Mouse (Mus musculus): ENCODE measurements around the gene Epn3. TPM values are rescaled to one million over a fixed set of nuclear protein-coding genes. Genes with fewer than 3 reads are reported as not detected.
A peak's percentile ranks its signal among the peaks of the same experiment; 100 is the strongest.

Gene Epn3
- 1.1 and 1.5 TPM in 2 replicates for polyA plus RNA-seq (2015; fragmentation: Nextera tagmentation; extraction: Ambion mirVana)

DNA sequence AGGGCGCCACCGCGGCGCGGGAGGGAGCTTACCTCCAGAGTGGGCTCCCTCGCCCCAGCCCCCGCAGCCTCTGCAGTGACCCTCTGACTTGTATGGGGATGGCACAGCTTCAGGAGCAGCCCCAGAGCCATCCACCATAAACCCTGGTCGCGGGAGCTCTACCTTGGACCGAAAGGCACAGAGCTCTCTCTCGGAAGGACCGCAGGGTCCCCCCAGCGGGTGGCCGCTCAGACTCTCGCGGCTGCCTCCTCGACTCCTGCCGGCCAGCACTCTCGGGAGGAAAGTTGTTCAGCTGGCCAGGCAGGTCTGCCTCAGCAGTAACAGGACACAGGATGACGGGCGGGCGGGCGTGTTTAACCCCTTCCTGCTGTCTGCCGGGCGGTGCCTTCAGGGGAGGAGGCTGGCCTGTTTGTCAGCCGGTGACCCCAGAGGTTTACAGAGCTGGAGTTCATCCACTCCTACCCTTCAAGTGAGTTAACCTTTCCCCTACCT lies at the start of gene Epn3:
TSS of gene Epn3 (minus strand) at position 314 of the 492 bp plus-strand sequence.
- Histone ChIP-seq H3K9ac (replicated peaks) (0 out of 2 replicates have a peak within 1 kb of the TSS, but pooled peaks have one; percentile 32), H3K27ac (replicated peaks) (0 out of 2 replicates have a peak within 1 kb of the TSS, but pooled peaks have one; percentile 20), H3K36me3 (no peaks in the 10 kb centered on the region), H3K4me2 (peak within 1 kb of the TSS; percentile 63), H3K4me3 (replicated peaks) (peak within 1 kb of the TSS; percentile 30), H3K4me1 (peaks cover 27% of the 10 kb centered on the region), H3K27me3 (replicated peaks) (peaks cover 16% of the 10 kb centered on the region; the same call in 1 of the 2 replicates), H3K9me3 (replicated peaks) (no peaks in the 10 kb centered on the region)
- under 1% methylated on average over 26 of the region's 26 CpGs for WGBS
- ATAC-seq (ENCODE audit: low FRiP score) = 0 out of 2 replicates have a peak, but pooled peaks have one; percentile 26

DNA sequence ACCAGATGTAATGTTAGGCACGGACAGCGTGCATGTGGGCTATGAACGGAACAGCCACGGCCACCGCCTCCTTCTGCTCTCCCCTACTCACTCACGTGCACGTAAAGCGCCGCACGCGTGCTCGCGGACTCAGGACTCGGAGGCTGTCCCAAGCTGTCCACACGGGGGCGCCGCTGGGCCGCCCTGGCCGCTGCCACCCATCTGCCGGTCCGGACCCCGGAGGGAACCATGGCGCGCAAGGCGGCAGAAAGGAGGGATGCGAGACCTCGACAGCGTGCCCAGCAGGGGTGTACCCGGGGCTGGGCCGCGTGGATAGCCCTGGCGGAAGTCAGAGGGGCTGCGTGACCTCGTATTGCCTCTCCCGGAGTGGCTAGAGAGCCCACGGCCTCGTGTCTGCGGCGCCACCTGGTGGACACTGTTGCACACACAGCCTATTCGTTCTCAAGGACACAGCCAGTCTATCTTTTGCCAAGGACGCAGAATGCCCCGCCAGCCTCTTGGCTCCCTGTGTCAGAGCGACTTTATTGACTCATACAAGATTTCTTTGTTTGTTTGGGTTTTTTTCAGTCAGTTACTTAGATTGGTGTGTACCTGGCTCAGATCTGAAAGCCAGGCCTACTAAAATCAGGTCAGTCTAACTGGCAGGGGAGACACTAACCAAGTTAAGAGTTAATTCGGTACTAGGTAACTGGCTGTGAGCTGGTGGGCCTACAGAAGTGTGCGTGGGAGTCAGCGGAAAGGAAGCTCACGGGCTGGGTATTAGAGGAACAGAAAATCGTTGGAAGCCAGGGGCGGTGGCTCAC lies 49.3 kb upstream of the Epn3 start, which contains the start of gene Rsad1:
TSS of gene Rsad1 (minus strand) at position 368 of the 803 bp plus-strand sequence.
- Histone ChIP-seq H3K9me3 (replicated peaks) (no peaks in the 10 kb centered on the region), H3K27ac (replicated peaks) (peak within 1 kb of the TSS; percentile 94), H3K4me1 (peaks cover 20% of the 10 kb centered on the region), H3K4me3 (replicated peaks) (peak within 1 kb of the TSS; percentile 68), H3K4me2 (peak within 1 kb of the TSS; percentile 95), H3K9ac (replicated peaks) (peak within 1 kb of the TSS; percentile 59), H3K36me3 (no peaks in the 10 kb centered on the region), H3K27me3 (replicated peaks) (no peaks in the 10 kb centered on the region)
- ATAC-seq (ENCODE audit: low FRiP score) = peak; percentile 91
- 5% methylated on average over 49 of the region's 49 CpGs for WGBS

DNA sequence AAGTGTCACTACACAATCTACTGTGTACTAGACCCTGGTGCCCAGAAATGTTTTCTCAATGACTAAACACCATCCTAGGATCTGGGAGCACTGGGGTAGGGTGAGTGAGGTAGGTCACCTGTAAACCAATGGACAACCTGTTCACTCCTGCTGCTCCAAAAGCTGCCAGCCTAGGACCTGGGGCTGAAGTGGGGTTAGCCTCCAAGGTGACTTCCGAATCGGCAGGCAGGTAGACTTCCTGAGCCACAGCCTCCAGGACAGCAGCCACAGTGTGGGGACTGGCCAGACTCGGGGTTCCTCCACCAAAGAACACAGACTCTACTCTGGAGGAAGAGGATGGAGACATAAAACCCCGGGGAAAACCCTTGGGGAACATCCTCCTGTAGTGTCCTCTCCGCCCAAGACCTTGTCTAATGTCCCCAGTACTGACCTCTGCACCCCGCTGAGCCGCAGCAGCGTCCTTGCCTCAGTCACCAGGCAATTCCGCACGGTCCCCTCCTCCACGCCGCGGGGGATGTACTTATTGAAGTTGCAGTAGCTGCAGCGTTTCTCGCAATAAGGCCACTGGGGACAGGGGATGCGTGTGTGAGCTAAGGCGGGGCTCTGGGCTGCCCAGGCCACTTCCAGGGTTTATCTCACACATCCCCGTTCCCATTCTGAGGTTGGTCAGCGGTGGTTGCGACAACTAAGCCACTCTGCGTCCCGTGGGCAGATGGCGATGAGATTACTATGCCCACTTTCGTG lies 48.4 kb upstream of the Epn3 start:
- peak overlapping the region; percentile 95 for H3K4me2 ChIP-seq
- H3K36me3 ChIP-seq = 0 out of 2 replicates have a peak, but pooled peaks cover 3% of the 10 kb centered on the region
- peak overlapping the region; percentile 68 for H3K4me3 ChIP-seq (replicated peaks)
- peak; percentile 67 for ATAC-seq (ENCODE audit: low FRiP score)
- peak overlapping the region; percentile 94 for H3K27ac ChIP-seq (replicated peaks)
- H3K9ac ChIP-seq (replicated peaks) = peak overlapping the region; percentile 59
- no peaks in the 10 kb centered on the region for H3K9me3 ChIP-seq (replicated peaks)
- 9% methylated on average over 24 of the region's 24 CpGs for WGBS
- peaks cover 24% of the 10 kb centered on the region for H3K4me1 ChIP-seq
- no peaks in the 10 kb centered on the region for H3K27me3 ChIP-seq (replicated peaks)

DNA sequence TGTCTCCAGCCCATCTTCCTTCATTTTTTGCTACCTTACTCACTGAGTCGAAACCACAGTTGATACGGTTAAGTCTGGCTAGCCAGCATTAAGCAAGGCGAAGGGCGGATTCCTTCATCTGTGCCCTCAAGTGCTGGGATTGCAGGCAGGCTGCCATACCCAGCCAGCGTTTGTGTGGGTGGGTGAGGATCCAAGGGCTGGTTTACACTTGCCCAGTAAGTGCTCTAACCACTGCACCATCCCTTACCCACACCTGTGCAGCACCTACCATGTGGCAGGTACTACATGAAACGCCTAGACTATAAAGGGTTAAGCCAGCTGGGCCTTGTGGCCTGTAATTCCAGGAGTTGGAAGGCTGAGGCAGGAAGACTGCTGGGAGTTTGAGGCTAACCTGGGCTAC lies 47.5 kb upstream of the Epn3 start:
- Histone ChIP-seq H3K36me3 (0 out of 2 replicates have a peak, but pooled peaks cover 8% of the 10 kb centered on the region), H3K27ac (replicated peaks) (no peak overlapping the region), H3K4me3 (replicated peaks) (no peak overlapping the region), H3K4me2 (no peak overlapping the region), H3K9ac (replicated peaks) (no peak overlapping the region), H3K27me3 (replicated peaks) (no peaks in the 10 kb centered on the region), H3K9me3 (replicated peaks) (no peaks in the 10 kb centered on the region), H3K4me1 (peaks cover 24% of the 10 kb centered on the region)
- ATAC-seq (ENCODE audit: low FRiP score) = no peak
- WGBS = 94% methylated on average over 6 of the region's 6 CpGs

DNA sequence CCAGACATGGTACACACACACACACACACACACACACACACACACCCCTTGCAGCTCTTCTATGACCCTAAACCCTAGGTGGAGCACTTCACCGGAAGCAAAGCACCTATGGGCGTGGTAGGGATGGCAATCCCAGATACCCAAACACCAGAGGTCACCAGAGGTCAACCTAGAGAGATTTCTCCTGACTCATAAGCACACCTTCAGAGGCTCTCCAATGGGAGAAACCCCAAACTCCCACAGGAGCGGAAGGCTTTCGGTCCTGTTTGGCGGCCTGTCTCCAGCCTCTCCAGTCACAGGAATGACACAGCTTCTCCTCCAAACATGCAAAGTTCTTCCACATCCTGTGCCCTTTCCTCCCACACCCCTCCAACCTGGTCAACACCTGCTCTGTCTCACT lies 46.6 kb upstream of the Epn3 start:
- 97% methylated on average over 5 of the region's 5 CpGs for WGBS
- 0 out of 2 replicates have a peak, but pooled peaks cover 9% of the 10 kb centered on the region for H3K36me3 ChIP-seq
- H3K9me3 ChIP-seq (replicated peaks) = no peaks in the 10 kb centered on the region
- no peak for ATAC-seq (ENCODE audit: low FRiP score)
- H3K27ac ChIP-seq (replicated peaks) = no peak overlapping the region
- no peaks in the 10 kb centered on the region for H3K27me3 ChIP-seq (replicated peaks)
- no peak overlapping the region for H3K4me2 ChIP-seq
- H3K4me3 ChIP-seq (replicated peaks) = no peak overlapping the region
- no peak overlapping the region for H3K9ac ChIP-seq (replicated peaks)
- peaks cover 24% of the 10 kb centered on the region for H3K4me1 ChIP-seq

DNA sequence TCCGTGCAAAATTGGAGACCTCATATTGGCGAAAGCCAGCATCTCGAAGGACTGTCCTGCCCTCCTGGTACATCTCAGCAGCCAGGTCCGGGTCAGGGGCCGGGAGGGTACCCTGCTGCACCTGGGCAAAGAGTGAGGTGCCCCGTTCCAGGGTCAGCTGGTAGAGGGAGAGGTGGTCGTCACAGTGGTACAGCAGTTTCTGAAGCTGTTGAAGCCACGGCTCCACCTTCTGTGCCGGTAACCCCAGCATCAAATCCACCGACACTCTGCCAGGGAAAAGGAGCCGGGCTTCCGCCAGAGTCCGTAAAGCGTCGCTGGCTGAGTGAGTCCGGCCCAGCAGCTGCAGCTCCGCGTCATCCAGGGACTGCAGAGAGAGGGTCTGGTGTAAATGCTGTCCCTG lies 44.6 kb upstream of the Epn3 start:
- no peak for ATAC-seq (ENCODE audit: low FRiP score)

DNA sequence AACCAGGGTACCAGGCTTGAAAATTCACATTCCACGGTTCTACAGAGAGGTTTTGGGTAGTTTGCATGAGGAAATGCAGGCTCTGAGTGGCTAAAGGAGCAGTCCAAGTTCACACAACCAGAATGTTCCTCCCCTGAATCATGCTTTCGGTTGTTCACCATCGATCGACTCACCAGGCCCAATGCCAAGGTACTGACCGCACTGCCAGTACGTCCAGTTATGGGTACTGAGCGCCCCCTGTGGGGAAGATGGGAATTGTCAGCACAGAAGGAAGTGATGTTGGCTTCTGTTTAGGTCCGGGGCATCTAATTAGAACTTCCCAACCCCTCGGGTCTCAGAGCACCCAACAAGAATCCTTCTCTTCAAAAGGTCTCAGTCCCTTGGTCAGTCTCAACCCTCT lies 44.2 kb upstream of the Epn3 start:
- 0 out of 2 replicates have a peak, but pooled peaks cover 9% of the 10 kb centered on the region for H3K36me3 ChIP-seq
- H3K9ac ChIP-seq (replicated peaks) = no peak overlapping the region
- 25% methylated on average over 9 of the region's 9 CpGs for WGBS
- no peak overlapping the region for H3K4me3 ChIP-seq (replicated peaks)
- H3K27ac ChIP-seq (replicated peaks) = no peak overlapping the region
- no peaks in the 10 kb centered on the region for H3K27me3 ChIP-seq (replicated peaks)
- no peak for ATAC-seq (ENCODE audit: low FRiP score)
- H3K9me3 ChIP-seq (replicated peaks) = no peaks in the 10 kb centered on the region
- H3K4me1 ChIP-seq = peaks cover 19% of the 10 kb centered on the region
- peak overlapping the region; percentile 24 for H3K4me2 ChIP-seq

More for the DNA sequence above, 44.6 kb upstream of the Epn3 start:
- WGBS = 50% methylated on average over 18 of the region's 18 CpGs
- H3K4me1 ChIP-seq = peaks cover 22% of the 10 kb centered on the region
- H3K9ac ChIP-seq (replicated peaks) = no peak overlapping the region
- no peak overlapping the region for H3K4me3 ChIP-seq (replicated peaks)
- no peaks in the 10 kb centered on the region for H3K27me3 ChIP-seq (replicated peaks)
- H3K9me3 ChIP-seq (replicated peaks) = no peaks in the 10 kb centered on the region
- 0 out of 2 replicates have a peak, but pooled peaks cover 9% of the 10 kb centered on the region for H3K36me3 ChIP-seq
- peak overlapping the region; percentile 24 for H3K4me2 ChIP-seq
- H3K27ac ChIP-seq (replicated peaks) = no peak overlapping the region

DNA sequence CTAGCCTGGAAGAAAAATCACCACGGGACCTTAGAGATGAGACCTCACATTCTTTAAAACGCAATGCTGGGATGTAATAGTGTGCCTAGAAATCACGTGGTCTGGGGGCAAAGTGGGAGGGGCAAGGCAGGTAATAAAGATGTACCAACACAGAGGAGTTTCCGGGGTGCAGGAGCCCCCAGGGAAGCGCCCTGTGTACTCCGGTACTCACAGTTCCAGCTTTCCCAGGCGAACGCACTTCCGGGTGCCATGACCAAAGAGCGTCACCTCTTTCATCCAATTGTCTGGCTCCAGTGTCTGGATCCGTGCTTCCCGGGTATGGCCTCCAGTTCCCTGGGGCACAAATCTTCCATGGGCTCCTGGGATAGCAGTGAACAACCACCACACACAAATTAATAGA lies 43.6 kb upstream of the Epn3 start:
- H3K4me1 ChIP-seq = peaks cover 18% of the 10 kb centered on the region
- no peak for ATAC-seq (ENCODE audit: low FRiP score)
- no peak overlapping the region for H3K27ac ChIP-seq (replicated peaks)
- H3K9ac ChIP-seq (replicated peaks) = no peak overlapping the region
- H3K4me3 ChIP-seq (replicated peaks) = no peak overlapping the region
- WGBS = 85% methylated on average over 12 of the region's 12 CpGs
- H3K4me2 ChIP-seq = no peak overlapping the region
- no peaks in the 10 kb centered on the region for H3K27me3 ChIP-seq (replicated peaks)
- 0 out of 2 replicates have a peak, but pooled peaks cover 9% of the 10 kb centered on the region for H3K36me3 ChIP-seq
- H3K9me3 ChIP-seq (replicated peaks) = no peaks in the 10 kb centered on the region

DNA sequence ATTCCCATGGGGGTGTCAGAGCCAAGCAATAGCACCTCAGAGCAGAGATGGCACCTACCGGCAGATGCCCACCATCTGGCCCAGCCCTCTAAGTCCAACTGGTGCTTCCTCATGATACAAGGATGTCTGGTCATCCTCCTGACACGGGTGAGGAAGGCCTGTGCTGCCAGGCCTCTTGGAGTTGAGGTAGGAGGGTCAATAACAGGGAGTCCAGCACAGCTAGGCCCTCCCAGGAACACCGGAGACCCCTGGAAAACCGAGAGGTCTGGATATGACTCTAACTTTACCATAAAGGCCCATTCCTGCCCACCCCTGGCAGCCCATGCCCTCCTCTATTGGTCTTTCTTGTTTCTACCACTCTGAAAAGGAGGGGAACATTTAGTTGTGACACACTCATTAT lies 42.6 kb upstream of the Epn3 start:
- no peak overlapping the region for H3K9ac ChIP-seq (replicated peaks)
- peaks cover 13% of the 10 kb centered on the region; the same call in 1 of the 2 replicates for H3K4me1 ChIP-seq
- no peak overlapping the region for H3K4me2 ChIP-seq
- no peaks in the 10 kb centered on the region for H3K27me3 ChIP-seq (replicated peaks)
- H3K27ac ChIP-seq (replicated peaks) = no peak overlapping the region
- 0 out of 2 replicates have a peak, but pooled peaks cover 9% of the 10 kb centered on the region for H3K36me3 ChIP-seq
- no peaks in the 10 kb centered on the region for H3K9me3 ChIP-seq (replicated peaks)
- 95% methylated on average over 4 of the region's 4 CpGs for WGBS
- no peak for ATAC-seq (ENCODE audit: low FRiP score)
- H3K4me3 ChIP-seq (replicated peaks) = no peak overlapping the region

DNA sequence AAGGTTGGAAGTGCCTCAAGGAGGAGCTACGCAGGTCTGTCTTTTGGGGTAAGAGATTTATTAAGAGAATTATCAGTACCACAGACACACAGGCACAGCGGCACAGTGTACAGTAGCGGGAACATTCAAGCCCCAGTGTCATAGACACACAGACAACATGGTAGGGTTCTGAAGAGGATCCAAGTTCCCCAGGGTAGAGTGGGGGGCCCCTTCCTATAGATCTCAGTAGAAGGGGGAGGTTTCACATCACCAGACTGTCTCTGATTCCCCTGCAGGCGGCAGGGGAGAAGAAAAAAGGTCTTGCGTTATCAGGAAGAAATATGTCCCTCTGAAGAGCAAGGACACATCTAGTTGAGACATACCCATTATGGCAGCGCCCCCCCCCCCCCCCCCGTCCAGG lies 40.0 kb upstream of the Epn3 start:
- Histone ChIP-seq H3K27ac (replicated peaks) (no peak overlapping the region), H3K4me2 (no peak overlapping the region), H3K9ac (replicated peaks) (no peak overlapping the region), H3K9me3 (replicated peaks) (no peaks in the 10 kb centered on the region), H3K4me3 (replicated peaks) (no peak overlapping the region), H3K27me3 (replicated peaks) (no peaks in the 10 kb centered on the region), H3K36me3 (0 out of 2 replicates have a peak, but pooled peaks cover 9% of the 10 kb centered on the region), H3K4me1 (peaks cover 11% of the 10 kb centered on the region; the same call in 1 of the 2 replicates)
- WGBS = 77% methylated on average over 7 of the region's 7 CpGs
- ATAC-seq (ENCODE audit: low FRiP score) = no peak

DNA sequence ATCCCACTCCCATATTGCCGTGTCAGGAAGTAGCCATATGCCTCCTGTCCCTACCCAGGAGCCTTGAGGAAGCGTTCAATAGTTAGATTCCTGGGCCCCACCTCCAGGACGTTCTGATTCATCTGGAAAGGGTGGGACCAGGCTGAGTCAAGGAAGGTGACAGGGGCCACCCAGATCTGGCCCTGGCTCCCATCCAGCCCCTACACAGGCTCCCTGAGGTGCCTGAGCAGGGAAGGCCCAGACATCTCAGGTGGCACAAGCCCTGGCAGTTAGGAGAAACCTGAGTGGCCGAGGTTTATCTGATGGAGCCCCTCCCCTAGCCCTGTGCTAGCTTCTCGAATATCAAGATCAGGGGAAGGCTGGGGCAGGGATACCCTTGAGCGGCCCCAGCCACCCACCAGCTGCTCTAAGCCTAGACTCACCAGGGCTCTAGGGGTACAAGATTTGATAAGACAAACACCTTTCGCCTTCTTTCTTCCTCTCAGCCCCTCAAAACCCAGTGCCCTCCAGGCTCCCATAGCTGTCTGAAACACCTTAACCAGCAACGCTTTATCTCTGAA lies 39.0 kb upstream of the Epn3 start:
- Histone ChIP-seq H3K9ac (replicated peaks) (no peak overlapping the region), H3K9me3 (replicated peaks) (no peaks in the 10 kb centered on the region), H3K27ac (replicated peaks) (no peak overlapping the region), H3K4me3 (replicated peaks) (no peak overlapping the region), H3K4me2 (no peak overlapping the region), H3K27me3 (replicated peaks) (no peaks in the 10 kb centered on the region), H3K4me1 (peaks cover 2% of the 10 kb centered on the region; the same call in 1 of the 2 replicates), H3K36me3 (0 out of 2 replicates have a peak, but pooled peaks cover 9% of the 10 kb centered on the region)
- WGBS = 69% methylated on average over 8 of the region's 8 CpGs
- ATAC-seq (ENCODE audit: low FRiP score) = no peak
